Mouse (Mus musculus): ENCODE measurements around the gene Fam186a. TPM values are rescaled to one million over a fixed set of nuclear protein-coding genes. Genes with fewer than 3 reads are reported as not detected.

The Fam186a gene
- 0.11 TPM in 1 of 2 replicates, not detected in the other for polyA plus RNA-seq (2015; fragmentation: Nextera tagmentation; extraction: Ambion mirVana)

DNA sequence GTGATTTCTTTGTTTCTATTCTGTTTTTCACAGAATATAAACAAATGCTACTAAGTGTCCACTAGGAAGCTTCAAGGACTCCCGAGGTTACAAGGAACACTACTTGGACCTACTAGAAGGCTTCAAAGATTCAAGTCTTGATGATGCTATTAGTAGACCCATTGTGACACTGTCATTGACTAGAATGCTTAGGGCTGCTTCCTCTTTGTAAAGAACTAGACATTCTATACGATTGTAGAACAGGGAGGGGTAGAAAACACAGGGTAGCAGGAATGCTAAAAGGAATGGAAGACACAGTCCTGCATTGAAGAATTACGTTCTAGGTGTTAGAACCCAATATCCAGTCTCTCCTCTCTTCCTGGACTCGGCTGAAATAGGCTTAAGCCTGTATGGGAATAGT, at the start of gene Fam186a:
Fam186a (minus strand) TSS at position 101 of the 400 bp plus-strand sequence.

GRCm38 (mm10) chr15:99969765-99970164, 2.9 kb upstream of the Fam186a start, which contains the start of gene Larp4:
Gene Larp4 (plus strand): TSS chr15:99970065.

GRCm38 (mm10) chr15:99875334-99875869, 91.5 kb downstream of the Fam186a start, which contains the start of gene Lima1:
Gene Lima1 (minus strand): TSS chr15:99875456.

Other genes with a start within 250 kb of the Fam186a start
- 8.4 and 17.2 TPM in 2 replicates for gene Gpd1, start 249.5 kb downstream of the Fam186a start, polyA plus RNA-seq (2015; fragmentation: Nextera tagmentation; extraction: Ambion mirVana)
- 591 and 623 TPM in 2 replicates for gene Cox14, start 241.4 kb downstream of the Fam186a start, polyA plus RNA-seq (2015; fragmentation: Nextera tagmentation; extraction: Ambion mirVana)
- 66.3 and 78.1 TPM in 2 replicates for gene Cers5, start 194.2 kb downstream of the Fam186a start, polyA plus RNA-seq (2015; fragmentation: Nextera tagmentation; extraction: Ambion mirVana)
- 24.3 and 24.5 TPM in 2 replicates for gene Lima1, start 91.6 kb downstream of the Fam186a start, polyA plus RNA-seq (2015; fragmentation: Nextera tagmentation; extraction: Ambion mirVana)
- 15.0 and 21.4 TPM in 2 replicates for gene Larp4, start 3.0 kb upstream of the Fam186a start, polyA plus RNA-seq (2015; fragmentation: Nextera tagmentation; extraction: Ambion mirVana)
- gene Dip2b, start 71.6 kb upstream of the Fam186a start, polyA plus RNA-seq (2015; fragmentation: Nextera tagmentation; extraction: Ambion mirVana) = 5.2 and 8.2 TPM in 2 replicates